Mouse (Mus musculus) testis, postnatal 10 days (tissue): ENCODE measurements at regions not wholly inside any gene's neighbourhood (a gene's known extent, or its start where the extent isn't known, plus 50 kb on each side); places are given as distances from the start of the nearest gene placed in this dataset.

Experiments used
- DNase-seq: peaks from one replicate; pipeline ENCODE4 v3.0.0; 2021; ENCODE audit warnings: low spot score

GRCm38 (mm10) chr4:31618026-31618425 lies 345.9 kb upstream of the Map3k7 start:
- no peak for DNase-seq

DNA sequence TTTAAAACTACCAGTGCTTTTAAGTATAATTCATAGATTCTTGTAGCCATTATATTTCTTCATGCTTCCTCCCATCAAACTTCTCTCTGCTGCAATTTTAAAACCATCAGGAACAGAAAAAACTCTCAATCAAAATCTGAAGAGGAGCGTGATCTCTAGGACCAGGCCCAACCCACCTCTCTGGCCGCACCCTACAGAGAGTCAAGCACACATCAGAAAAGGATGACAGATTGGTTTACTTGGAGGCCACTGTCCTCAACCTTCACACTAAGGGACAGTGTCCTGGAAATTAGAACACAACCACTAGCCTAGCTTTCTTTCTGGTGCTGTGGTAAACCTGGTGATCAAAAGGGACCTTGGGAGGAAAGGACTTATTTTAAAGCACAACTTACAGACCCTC lies 342.7 kb upstream of the Map3k7 start:
- no peak for DNase-seq

- no peak for DNase-seq
Measured at GRCm38 (mm10) chr4:31627053-31627452, 336.8 kb upstream of the Map3k7 start.

- DNase-seq: no peak
Measured at GRCm38 (mm10) chr4:31627777-31628176, 336.1 kb upstream of the Map3k7 start.

DNA sequence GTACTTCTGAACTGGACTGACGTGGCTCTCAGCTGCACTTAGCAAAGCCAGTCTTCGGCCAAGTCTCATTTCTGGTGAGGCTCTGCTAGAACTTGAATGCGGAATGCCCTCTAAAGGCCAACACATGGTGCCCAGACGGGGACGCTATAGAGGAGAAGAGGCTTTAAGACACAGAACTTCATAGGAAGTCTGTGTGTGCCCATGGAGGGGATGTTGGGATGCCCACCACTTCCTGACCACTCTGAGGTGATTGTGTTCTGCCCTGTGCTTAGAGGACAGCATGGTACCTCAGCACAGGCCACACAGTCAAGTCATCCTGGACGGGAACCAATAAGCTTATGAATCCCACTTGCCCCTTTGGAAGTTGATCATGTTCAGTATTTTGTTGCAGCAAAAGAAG lies 325.3 kb upstream of the Map3k7 start:
- DNase-seq: no peak

GRCm38 (mm10) chr4:31642161-31642560 lies 321.7 kb upstream of the Map3k7 start:
- DNase-seq: peak; percentile 47

GRCm38 (mm10) chr4:31642593-31643290 lies 321.2 kb upstream of the Map3k7 start:
- no peak for DNase-seq

- DNase-seq: no peak
Measured at GRCm38 (mm10) chr4:31648631-31649368, 315.1 kb upstream of the Map3k7 start.

DNA sequence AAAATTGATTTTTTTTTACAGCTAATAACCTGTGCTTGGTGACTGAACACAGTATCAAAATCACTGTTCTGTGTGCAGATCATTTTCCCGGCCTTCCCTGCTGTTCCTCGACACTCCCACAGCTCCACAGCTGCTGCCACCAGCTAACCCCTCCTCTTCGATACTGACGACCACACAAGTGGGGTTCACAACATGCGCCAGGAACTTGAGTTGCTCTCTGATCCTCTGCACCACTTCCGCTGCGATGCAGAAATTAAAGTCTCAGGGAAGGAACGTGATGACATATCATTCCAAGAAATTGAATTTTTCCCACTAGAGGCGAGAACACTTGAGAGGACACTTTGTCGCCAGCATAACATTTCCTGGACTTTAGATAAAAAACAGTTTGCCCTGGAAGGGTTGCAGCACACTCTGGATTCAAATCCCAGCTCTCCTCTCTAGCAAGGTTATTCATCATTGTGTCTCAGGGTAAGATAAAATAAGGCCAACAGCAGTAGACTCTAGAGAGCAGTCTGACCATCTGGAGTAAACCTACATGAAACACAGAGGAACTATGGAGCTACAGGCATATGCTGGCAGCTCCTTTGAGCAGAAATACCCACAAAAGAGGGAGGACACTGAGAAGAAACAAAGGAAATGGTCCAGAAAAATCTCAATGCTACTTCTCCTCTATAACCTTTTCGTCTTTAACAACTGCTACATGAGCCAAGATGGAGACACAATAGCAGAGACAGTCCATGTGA lies 308.4 kb upstream of the Map3k7 start:
- no peak for DNase-seq

- no peak for DNase-seq
Measured at GRCm38 (mm10) chr4:31656111-31656510, 307.8 kb upstream of the Map3k7 start.

DNA sequence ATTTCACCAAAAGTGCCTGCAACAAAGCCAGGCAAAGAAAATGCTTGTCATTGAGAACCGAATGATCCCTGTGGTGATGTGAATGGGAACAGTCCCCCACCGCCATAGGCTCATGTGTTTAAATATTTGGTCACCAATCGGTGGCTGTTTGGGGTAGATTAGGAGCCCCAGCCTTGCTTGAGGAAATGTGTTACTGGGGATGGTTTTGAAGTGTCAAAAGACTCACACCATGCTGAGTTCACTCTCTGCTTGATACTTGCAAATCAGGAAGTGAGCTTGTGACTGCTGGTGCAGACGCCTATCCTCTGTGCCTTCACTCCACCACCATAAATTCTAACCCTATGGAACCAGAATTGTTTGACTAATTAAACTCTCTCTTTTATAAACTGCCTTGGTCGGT lies 305.1 kb upstream of the Map3k7 start:
- no peak for DNase-seq

DNA sequence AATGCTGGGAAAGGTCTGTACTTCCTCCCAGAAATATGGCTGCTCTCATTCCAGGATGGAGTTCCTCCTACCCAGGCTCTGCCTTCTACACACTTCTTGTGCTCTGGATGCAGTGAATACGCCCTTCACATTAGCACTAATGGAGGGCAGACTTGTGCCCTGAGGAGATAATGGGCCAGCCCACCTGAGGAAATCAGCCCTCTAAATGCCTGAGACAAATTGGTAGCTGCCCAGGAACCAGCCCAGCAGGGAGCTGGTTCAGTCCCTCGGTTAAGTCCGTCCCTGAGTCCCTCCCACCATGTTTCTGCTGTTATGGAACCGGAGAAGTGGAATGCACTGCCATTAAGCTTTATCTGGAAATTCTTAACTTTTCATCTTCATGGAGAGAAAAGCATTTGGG lies 303.0 kb upstream of the Map3k7 start:
- no peak for DNase-seq

GRCm38 (mm10) chr4:31671530-31672170 lies 292.2 kb upstream of the Map3k7 start:
- DNase-seq: no peak

DNA sequence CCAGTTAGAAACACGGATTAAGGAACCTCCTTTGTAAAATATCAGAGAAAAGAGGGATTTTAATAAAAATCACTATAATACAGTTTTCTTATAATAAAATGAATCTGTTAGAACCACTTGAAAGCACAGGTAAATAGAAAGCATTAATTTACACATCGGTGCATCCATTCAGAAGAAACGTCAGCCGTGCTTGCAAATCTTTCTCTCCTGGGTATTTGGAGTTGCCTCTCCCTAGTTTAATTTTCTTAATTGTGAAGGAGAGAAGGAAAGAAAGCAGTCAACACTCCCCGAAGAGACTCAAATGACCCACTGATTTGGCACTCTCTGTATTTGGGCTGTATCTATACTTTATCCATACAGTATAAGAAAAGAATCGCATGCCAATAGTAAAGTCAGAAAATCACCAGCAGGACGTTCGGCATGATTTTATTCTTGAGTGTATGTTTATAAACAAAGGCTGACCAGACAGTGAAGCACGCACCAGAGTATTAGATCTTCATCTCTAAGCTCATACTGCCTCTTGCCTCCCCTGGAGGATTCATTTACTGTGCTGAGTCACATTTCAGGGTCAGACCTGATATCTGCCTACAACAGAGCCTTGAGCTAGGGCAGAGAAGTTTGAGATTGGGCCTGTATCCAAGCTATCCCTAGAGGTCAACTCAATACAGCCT lies 291.6 kb upstream of the Map3k7 start:
- no peak for DNase-seq

GRCm38 (mm10) chr4:31672842-31673171 lies 291.1 kb upstream of the Map3k7 start:
- DNase-seq: no peak

GRCm38 (mm10) chr4:31679007-31679590 lies 284.8 kb upstream of the Map3k7 start:
- DNase-seq: no peak

DNA sequence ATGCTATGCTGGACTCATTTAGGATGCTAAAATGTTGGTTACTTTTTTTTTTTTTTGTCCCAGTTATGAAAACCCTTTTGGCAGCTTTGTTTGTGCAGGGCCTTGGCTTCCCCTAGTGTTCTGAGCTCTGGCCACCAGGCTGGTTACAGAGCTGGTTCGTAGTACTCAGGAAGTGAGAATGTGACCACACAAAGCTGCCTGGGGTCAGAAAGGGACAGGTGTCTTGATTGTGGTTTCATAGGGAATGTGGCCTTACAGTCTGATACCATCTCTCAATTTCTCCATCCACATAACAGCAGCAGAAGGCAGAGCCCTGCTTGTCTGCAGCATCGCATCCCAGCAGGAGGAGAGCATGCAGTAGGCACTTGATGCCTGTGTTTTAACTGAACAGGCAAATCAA lies 282.9 kb upstream of the Map3k7 start:
- no peak for DNase-seq

DNA sequence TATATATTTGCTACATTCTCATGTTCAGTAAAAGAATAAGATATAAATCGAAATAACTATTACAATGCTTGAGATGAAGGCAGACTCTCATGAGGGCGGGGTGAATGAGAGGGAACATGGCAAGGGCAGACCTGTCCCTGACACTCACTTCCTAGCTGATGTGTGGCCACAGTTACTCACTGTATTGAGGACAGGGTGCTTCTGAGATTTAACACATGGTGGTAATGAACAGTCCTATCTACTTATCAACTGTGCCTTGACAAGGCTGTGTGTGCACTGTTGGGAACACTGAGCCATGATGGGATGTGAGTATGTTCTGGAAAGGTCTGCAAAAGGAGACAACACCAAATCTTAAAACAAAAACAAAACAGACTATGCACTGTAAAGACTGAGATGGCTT lies 274.8 kb upstream of the Map3k7 start:
- DNase-seq: no peak

GRCm38 (mm10) chr4:31697769-31698505 lies 266.0 kb upstream of the Map3k7 start:
- no peak for DNase-seq

DNA sequence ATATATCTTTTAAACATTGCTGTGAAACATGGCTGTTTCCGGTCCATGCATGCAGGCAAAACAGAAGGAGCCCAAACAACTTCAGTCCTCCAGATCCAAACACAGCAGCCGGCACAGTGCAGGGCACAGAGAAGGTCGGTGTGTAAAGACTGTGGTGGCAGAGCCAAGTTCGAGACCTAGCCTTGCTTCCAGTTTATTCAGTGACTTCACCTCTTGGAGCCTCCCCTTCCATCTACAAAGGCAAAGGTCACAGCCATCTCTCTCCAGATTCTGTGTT lies 265.5 kb upstream of the Map3k7 start:
- DNase-seq: no peak

DNA sequence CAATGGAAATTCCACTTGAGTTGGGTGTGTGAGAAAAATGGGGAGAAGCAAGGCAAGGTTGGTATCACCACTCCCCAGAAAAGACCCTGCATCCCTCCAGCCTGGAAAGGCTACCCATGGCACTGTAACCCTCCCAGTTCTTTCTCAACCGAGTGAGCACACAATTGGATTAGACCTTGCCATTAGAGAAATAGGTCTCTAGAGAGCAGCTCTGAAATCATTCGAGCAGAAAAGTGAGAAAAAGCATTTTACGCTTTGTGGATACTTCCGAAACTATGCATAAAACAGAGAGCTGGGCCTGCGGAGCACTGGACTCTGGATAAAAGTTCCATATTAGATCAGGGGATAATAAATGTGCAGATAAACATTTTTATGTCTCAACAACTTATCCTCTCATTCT lies 264.6 kb upstream of the Map3k7 start:
- DNase-seq: no peak
